Mouse (Mus musculus) C2C12 (cell line): ENCODE measurements at regions not wholly inside any gene's neighbourhood (a gene's known extent, or its start where the extent isn't known, plus 50 kb on each side); places are given as distances from the start of the nearest gene placed in this dataset.
"Not testable (repeated sequence)": the region's sequence is repeated elsewhere in the genome, so short reads cannot be mapped to it uniquely, and the experiment has no call there.

ENCODE experiments used
- H3K27me3 ChIP-seq: one replicate; pipeline ENCODE4 v1.6.1; 2011; ENCODE audit not compliant: control insufficient read depth, insufficient read depth, insufficient read length
- H3K36me3 ChIP-seq: one replicate; pipeline ENCODE4 v1.6.1; 2011; ENCODE audit not compliant: control insufficient read depth, insufficient read depth
- H3K4me3 ChIP-seq: one replicate; pipeline ENCODE4 v1.5.1; 2011; ENCODE audit warnings: mild to moderate bottlenecking, control low read depth; ENCODE audit not compliant: poor library complexity, insufficient read depth, severe bottlenecking
- H3K79me2 ChIP-seq: one replicate; pipeline ENCODE4 v1.6.1; 2011; ENCODE audit not compliant: control insufficient read depth, insufficient read depth
- H3K79me3 ChIP-seq: one replicate; pipeline ENCODE4 v1.6.1; 2011; ENCODE audit warnings: low read depth, control low read depth
- H3ac ChIP-seq: one replicate; pipeline ENCODE3; 2011; ENCODE audit warnings: low read depth; ENCODE audit not compliant: control insufficient read depth, insufficient read length
- CEBPB ChIP-seq: IDR thresholded peaks from one replicate; pipeline ENCODE4 v1.6.1; 2011; ENCODE audit warnings: low read depth, mild to moderate bottlenecking, control low read depth, moderate library complexity
- CTCF ChIP-seq: IDR thresholded peaks from one replicate; pipeline ENCODE4 v1.5.1; 2011; ENCODE audit not compliant: control insufficient read depth, insufficient read depth, insufficient read length
- FOSL1 ChIP-seq: IDR thresholded peaks from one replicate; pipeline ENCODE4 v1.8.0; 2011; ENCODE audit warnings: mild to moderate bottlenecking, low read length; ENCODE audit not compliant: poor library complexity, insufficient read depth, severe bottlenecking
- MAX ChIP-seq: IDR thresholded peaks from one replicate; pipeline ENCODE4 v1.6.1; 2011; ENCODE audit warnings: mild to moderate bottlenecking, control low read depth
- MYOD1 ChIP-seq: IDR thresholded peaks from one replicate; pipeline ENCODE4 v1.6.1; 2011; ENCODE audit warnings: low read depth; ENCODE audit not compliant: control insufficient read depth, insufficient read length
- MYOG ChIP-seq: IDR thresholded peaks from one replicate; pipeline ENCODE4 v1.6.1; 2011; ENCODE audit not compliant: control insufficient read depth, insufficient read length; ENCODE audit errors: extremely low read depth
- USF1 ChIP-seq: IDR thresholded peaks from one replicate; pipeline ENCODE4 v1.6.1; 2011; ENCODE audit warnings: low read depth, mild to moderate bottlenecking, control low read depth, moderate library complexity

GRCm38 (mm10) chr1:164518308-164518707 lies 60.2 kb upstream of the Atp1b1 start:
- no peaks in the 10 kb centered on the region for H3K27me3 ChIP-seq
- H3ac ChIP-seq = no peak overlapping the region
- TF ChIP-seq MYOD1 (no peak), USF1 (no peak), MAX (no peak), CTCF (no peak), MYOG (no peak), CEBPB (no peak), FOSL1 (no peak)

GRCm38 (mm10) chr1:164517362-164517761 lies 59.2 kb upstream of the Atp1b1 start:
- H3K79me2 ChIP-seq, H3K79me3 ChIP-seq, H3ac ChIP-seq, H3K36me3 ChIP-seq, H3K27me3 ChIP-seq, H3K4me3 ChIP-seq: not testable (repeated sequence)

More at GRCm38 (mm10) chr1:164518308-164518707, 60.2 kb upstream of the Atp1b1 start:
- no peaks in the 10 kb centered on the region for H3K79me3 ChIP-seq
- no peaks in the 10 kb centered on the region for H3K79me2 ChIP-seq
- no peak overlapping the region for H3K4me3 ChIP-seq
- H3K36me3 ChIP-seq = no peaks in the 10 kb centered on the region

- Histone ChIP-seq H3ac (no peak overlapping the region), H3K36me3 (no peaks in the 10 kb centered on the region), H3K27me3 (peaks cover 3% of the 10 kb centered on the region), H3K4me3 (no peak overlapping the region), H3K79me2 (no peaks in the 10 kb centered on the region), H3K79me3 (no peaks in the 10 kb centered on the region)
- no peak for TF ChIP-seq MAX
- TF ChIP-seq CEBPB = no peak
- TF ChIP-seq MYOD1 = no peak
- TF ChIP-seq CTCF = no peak
- TF ChIP-seq USF1 = no peak
- no peak for TF ChIP-seq MYOG
- no peak for TF ChIP-seq FOSL1
Observed at GRCm38 (mm10) chr1:164511628-164512385, 53.7 kb upstream of the Atp1b1 start.

- Histone ChIP-seq H3ac (no peak overlapping the region), H3K4me3 (no peak overlapping the region)
- TF ChIP-seq MAX = no peak
- TF ChIP-seq CTCF = no peak
- TF ChIP-seq USF1 = no peak
- no peak for TF ChIP-seq FOSL1
- TF ChIP-seq CEBPB = no peak
- TF ChIP-seq MYOD1 = no peak
- TF ChIP-seq MYOG = no peak
Observed at GRCm38 (mm10) chr1:164509226-164509625, 51.1 kb upstream of the Atp1b1 start.

GRCm38 (mm10) chr1:164508556-164508955 lies 50.4 kb upstream of the Atp1b1 start:
- Histone ChIP-seq H3K27me3 (peaks cover 3% of the 10 kb centered on the region), H3K79me3 (no peaks in the 10 kb centered on the region), H3K79me2 (no peaks in the 10 kb centered on the region), H3K4me3 (no peak overlapping the region), H3K36me3 (no peaks in the 10 kb centered on the region), H3ac (no peak overlapping the region)
- TF ChIP-seq MYOG (no peak), MYOD1 (no peak), CTCF (no peak), CEBPB (no peak), FOSL1 (no peak), USF1 (no peak), MAX (no peak)

More at GRCm38 (mm10) chr1:164509226-164509625, 51.1 kb upstream of the Atp1b1 start:
- Histone ChIP-seq H3K36me3 (no peaks in the 10 kb centered on the region), H3K27me3 (peaks cover 3% of the 10 kb centered on the region), H3K79me3 (no peaks in the 10 kb centered on the region), H3K79me2 (no peaks in the 10 kb centered on the region)

GRCm38 (mm10) chr1:164508106-164508505 lies 50.0 kb upstream of the Atp1b1 start:
- TF ChIP-seq MYOD1 = no peak
- no peak for TF ChIP-seq FOSL1
- TF ChIP-seq USF1 = no peak
- TF ChIP-seq MAX = no peak
- no peak for TF ChIP-seq MYOG
- no peak for TF ChIP-seq CEBPB
- no peak for TF ChIP-seq CTCF

More at GRCm38 (mm10) chr1:164508106-164508505, 50.0 kb upstream of the Atp1b1 start:
- no peaks in the 10 kb centered on the region for H3K36me3 ChIP-seq
- no peaks in the 10 kb centered on the region for H3K79me2 ChIP-seq
- no peak overlapping the region for H3ac ChIP-seq
- no peak overlapping the region for H3K4me3 ChIP-seq
- H3K79me3 ChIP-seq = no peaks in the 10 kb centered on the region
- peaks cover 3% of the 10 kb centered on the region for H3K27me3 ChIP-seq
